Mouse (Mus musculus) A20 (cell line): ENCODE measurements around the gene Hip1.

Experiments used
- DNase-seq: peaks from one replicate; pipeline ENCODE4 v3.0.0-alpha.2; 2011; ENCODE audit warnings: low read depth, low spot score

Gene Hip1

DNA sequence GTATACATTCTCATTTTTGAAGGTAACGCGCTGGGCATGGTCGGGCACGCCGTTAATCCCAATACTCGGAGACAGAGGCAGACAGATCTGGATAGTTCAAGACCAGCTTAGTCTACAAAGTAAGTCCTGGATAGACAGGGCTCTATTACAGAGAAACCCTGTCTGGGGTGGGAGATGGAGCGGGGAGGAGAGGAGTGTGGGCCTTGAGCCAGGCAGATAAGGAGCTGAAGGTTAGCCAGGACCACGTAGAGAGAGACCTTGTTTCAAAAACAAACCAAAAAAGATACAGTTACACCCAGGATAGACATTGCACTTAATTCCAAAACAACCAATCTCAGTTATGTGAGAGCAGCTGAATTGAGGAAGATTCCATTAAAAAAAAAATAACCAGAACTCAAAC, 99.2 kb downstream of the Hip1 start:
- no peak for DNase-seq

- no peak for DNase-seq
Measured at GRCm38 (mm10) chr5:135442430-135442829, 102.5 kb downstream of the Hip1 start.

DNA sequence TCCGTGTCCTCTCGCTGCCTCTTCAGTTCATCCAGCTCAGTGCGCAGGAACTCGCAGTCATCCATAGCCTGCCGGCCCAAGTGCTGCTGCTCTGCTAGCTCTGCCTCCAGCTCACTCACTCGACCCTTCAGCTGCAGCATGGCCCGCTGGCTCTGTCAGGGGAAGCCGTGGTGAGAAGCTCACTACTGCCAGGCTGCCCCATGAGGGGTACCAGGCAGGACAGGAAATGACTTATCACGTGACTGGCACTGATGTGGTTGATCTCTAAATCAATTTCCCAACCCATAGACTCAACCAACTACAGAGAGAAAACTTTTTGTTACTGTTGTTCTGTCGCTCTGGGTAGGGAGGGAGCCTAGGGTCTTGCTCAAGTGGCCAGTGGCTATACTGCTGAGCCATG, 109.9 kb downstream of the Hip1 start:
- no peak for DNase-seq

GRCm38 (mm10) chr5:135433861-135434260, 111.1 kb downstream of the Hip1 start:
- DNase-seq: peak; percentile 4

DNA sequence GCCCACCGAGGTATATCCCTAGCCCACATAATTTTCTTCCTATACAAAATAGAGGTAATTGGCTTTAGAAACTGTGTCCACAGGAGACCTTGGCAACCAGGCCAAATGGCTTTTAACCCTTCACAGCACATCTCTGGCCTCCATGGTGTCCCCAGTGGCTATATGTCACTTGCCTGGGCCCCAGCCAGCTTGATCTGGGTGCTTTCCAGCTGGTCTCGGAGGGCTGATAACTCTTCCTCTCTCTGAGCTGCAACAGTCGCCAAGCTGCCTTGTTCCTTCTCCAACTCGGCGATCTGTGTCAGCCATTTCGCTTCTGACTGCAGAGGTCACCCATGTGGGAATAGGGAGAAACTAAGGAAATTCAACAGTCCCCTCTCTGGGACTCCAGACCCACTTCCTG, 113.8 kb downstream of the Hip1 start:
- DNase-seq: no peak

GRCm38 (mm10) chr5:135428786-135429185, 116.1 kb downstream of the Hip1 start:
- peak; percentile 31 for DNase-seq

- DNase-seq: no peak
Measured at GRCm38 (mm10) chr5:135410266-135410665, 134.7 kb downstream of the Hip1 start.

DNA sequence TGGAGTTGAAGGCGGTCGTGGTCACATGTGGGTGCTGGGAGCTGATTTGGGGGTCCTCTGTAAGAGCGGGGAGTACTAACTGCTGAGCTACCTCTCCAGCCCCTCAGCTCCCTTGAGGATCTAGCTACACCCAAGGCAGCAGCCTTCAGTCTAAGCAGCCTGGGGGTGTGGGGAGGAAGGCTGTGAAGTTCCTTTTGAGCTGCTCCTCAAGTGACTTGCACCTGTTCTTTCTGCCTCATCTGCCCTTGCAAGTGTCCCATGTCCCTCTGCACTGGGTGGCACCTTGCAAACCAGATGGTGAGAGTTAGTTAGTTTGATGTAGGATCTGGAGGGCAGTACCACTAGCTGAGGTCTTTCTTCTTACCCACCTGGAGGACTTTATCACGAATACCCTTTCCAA, 136.8 kb downstream of the Hip1 start:
- DNase-seq: no peak

- DNase-seq: no peak
Measured at GRCm38 (mm10) chr5:135405437-135405836, 139.5 kb downstream of the Hip1 start.

GRCm38 (mm10) chr5:135404623-135405022, 140.3 kb downstream of the Hip1 start:
- no peak for DNase-seq

DNA sequence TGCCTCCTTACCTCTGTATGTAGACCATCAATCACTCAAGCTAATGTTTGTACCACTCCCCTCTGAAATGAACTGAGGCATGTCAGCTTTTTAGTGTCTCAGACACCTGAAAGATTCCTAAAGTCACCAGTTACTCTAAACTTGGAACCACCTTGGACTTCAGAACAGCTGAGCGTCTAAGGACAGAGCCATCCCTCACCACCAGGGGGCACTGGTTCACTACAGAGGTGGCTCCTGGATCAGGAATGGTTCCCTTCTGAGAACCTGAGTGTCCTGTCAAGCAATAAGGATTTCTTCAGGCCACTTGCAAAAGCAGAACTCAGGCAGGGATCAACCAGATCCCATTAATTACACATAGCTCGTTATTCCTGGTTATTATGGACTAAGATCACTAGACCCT, 144.7 kb downstream of the Hip1 start:
- peak; percentile 74 for DNase-seq

DNA sequence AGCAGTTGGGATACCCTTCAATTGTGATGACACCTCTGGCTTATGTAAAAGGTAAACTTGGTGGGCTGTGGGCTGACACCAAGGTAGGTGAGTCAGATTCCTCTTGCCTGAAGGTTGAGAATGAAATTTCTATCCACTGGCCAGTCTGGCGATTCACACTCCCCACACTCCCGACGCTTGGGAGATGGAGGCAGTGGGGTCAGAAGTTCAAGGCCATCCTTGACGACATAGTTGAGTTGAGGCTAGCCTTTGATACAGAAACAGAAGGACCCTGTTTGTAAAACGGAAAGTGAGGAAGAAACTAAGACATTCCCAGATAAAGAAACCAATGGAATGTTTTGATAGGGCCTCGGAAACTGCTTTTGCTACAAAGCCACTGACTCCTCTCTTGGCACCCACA, 145.5 kb downstream of the Hip1 start:
- no peak for DNase-seq

- peak; percentile 84 for DNase-seq
Measured at GRCm38 (mm10) chr5:135395826-135396225, 149.1 kb downstream of the Hip1 start.

DNA sequence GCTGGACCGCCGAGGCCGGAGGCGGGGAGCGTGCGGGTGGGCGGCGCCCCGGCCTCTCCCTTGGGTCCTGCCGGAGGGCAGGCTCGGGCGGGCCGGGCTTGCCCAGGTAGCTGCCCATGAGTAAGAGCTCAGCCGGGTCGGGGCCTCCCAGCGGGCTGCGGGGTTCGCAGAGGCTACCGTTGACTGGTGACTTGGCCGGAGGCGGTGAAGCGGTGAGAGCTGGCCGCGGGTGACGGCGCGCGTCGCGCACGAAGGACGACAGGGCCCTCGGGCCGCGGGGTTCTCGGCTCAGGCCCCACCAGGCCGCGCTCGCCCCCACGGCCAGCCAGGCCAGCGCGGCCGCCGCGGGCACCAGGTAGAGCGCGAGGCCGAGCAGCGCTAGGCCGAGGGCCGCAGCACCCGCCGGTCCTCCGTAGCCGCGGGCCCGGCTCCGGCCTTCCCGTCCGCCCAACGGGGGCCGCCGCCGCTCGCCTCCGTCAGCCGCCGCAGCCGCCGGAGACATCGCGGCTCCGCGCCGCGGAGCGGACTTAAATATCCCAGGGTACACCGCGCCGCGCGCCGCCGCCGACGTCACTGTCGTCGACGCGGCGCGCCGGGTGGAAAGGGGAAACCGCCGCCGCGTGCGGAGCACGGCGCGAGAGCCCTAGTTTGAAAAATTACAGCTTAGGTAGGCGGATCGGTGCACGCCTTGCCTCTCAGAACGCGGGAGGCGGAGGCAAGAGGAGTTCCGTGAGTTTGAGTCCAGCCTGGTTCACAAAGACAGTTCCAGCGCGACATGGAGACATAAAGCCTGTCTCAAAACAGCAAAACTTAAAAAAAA, 150.7 kb downstream of the Hip1 start, which contains the start of gene Pom121:
TSS of gene Pom121 (minus strand) at position 543 of the 820 bp plus-strand sequence.
- DNase-seq: peak; percentile 93

GRCm38 (mm10) chr5:135383771-135384170, 161.1 kb downstream of the Hip1 start:
- DNase-seq: no peak

DNA sequence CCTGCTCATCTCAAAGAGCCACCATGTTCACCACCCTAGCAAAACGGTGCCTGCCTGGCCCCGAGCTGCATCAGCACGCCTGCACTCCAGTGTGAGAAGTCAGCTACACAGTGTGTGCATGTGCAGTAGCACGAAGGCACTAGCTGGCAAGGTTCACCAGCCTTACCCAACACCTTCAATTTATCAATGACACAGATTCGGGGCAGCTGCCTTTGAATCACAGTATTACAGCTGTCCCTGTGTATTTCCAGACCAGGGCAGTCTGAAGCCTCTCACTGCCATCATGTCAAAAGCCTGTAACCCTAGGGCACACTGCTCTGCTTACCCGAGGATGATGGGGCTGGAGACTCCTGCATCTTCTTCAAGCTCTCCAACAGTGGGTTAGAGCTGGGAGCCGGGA, 162.2 kb downstream of the Hip1 start:
- DNase-seq: no peak

DNA sequence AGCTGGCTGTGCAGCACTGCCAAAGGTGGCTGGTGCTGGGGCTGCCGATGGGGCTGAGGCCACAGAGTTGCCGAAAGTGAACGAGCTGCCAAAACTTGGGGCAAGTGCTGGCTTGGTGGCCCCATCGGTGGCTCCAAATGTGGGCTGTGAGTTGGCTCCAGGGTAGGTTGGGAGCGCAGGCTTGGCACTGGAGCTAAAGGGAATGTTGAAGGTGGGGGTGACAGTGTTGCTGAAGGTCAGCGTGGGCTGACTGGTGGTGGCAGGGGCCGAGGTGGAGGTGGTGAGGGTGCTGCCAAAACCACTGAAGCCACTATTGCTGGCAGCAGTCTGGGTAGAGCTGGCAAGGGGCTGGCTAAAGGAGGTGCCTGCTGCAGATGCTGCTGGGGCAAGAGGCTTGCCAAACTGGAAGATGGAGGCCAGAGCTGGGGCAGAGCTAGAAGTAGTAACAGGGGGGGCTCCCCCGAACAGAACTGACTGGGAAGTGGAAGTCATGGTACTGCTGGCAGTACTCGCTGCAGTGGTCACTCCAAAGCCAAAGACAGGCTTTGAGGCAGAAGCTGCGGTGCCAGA, 163.5 kb downstream of the Hip1 start:
- DNase-seq: no peak

DNA sequence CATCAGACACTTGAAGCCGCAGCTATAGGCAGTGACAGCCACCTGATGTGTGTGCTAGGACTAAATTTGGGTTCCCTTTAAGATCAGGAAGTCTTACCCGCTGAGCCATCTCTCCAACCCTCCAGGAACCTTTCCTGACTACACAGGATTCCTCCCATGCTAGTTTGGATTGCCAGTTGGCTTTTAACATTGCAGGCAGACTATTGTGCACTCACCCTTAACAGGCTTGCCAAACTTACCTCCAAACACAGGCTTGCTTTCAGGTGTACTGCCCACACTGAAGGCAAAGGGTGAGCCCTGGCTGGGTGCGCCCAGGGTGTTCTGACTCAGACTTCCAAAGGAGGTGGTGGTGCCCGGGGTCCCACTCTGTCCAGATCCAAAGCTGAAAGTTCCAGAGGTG, 164.2 kb downstream of the Hip1 start:
- DNase-seq: no peak

DNA sequence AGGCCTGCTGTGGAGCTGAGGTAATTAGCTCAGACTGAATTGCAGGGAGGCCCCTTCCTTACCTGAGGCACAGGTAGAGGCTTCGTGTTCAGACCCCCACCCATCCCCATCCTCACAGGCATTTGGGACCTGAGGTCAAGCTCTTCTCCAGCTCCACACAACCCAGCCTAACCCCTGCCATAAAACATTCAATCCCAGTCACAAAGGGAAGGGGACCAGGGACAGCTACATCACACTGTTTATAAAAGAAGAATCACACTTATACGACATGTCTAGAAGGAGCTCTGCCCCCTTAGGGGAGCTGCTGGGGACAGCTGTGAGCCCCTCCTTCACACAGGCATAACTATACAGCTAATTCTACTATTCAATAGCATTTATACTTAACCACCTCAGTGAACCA, 168.6 kb downstream of the Hip1 start:
- DNase-seq: no peak

- no peak for DNase-seq
Measured at GRCm38 (mm10) chr5:135375167-135375566, 169.8 kb downstream of the Hip1 start.

DNA sequence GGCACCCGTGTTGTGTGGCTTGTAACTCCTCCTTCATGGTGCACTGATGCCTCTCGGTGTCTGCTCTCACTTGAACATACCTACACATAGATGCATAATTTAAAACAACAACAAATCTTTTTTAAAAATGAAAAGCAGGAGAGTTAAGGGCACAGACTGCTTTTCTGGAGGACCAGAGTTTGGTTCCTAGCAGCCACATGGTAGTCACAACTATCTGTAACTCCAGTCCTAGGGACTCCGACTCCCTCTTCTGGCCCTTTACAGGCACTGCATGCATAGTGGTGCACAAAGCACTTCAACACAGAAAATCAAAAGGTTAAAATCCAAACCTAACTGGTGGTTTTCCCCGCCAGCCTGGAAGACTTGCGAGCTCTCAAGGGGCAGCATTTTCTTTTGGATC, 171.3 kb downstream of the Hip1 start:
- DNase-seq: no peak

DNA sequence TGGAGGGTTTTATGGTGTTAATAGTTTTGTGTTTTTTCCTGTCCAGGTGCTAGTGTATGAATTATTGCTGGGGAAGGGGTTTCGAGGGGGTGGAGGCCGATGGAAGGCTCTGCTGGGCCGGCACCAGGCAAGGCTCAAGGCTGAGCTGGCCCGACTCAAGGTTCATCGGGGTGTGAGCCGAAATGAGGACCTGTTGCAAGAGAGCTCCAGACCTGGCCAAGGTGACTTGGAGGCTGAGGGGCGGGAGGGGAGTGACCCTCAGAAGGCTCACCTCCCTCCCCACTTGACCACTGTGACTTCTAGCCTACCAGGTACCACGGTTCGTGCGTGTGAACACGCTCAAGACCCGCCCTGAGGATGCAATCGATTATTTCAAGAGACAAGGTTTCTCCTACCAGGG, 173.7 kb downstream of the Hip1 start:
- no peak for DNase-seq
